Mouse (Mus musculus): ENCODE measurements around the gene Hibadh.

Hibadh gene

GRCm38 (mm10) chr6:52638471-52639185 lies 1.6 kb downstream of the Hibadh start:
- in situ Hi-C loops (cut with MboI, MseI): no loop called here

- in situ Hi-C loops (cut with MboI, MseI): no loop called here
These were observed 2.9 kb downstream of the Hibadh start for GRCm38 (mm10) chr6:52637337-52637736.

GRCm38 (mm10) chr6:52635395-52635794 lies 4.8 kb downstream of the Hibadh start:
- in situ Hi-C loops (cut with MboI, MseI): no loop called here

GRCm38 (mm10) chr6:52630625-52631024 lies 9.6 kb downstream of the Hibadh start:
- in situ Hi-C loops (cut with MboI, MseI): no loop called here

GRCm38 (mm10) chr6:52629180-52629579 lies 11.0 kb downstream of the Hibadh start:
- in situ Hi-C loops (cut with MboI, MseI): no loop called here

GRCm38 (mm10) chr6:52626735-52627134 lies 13.5 kb downstream of the Hibadh start:
- in situ Hi-C loops (cut with MboI, MseI): no loop called here

GRCm38 (mm10) chr6:52623741-52624140 lies 16.4 kb downstream of the Hibadh start:
- in situ Hi-C loops (cut with MboI, MseI): no loop called here

GRCm38 (mm10) chr6:52621731-52622480 lies 18.3 kb downstream of the Hibadh start:
- in situ Hi-C loops (cut with MboI, MseI): no loop called here

- in situ Hi-C loops (cut with MboI, MseI): no loop called here
These were observed 20.1 kb downstream of the Hibadh start for GRCm38 (mm10) chr6:52620090-52620489.

- in situ Hi-C loops (cut with MboI, MseI): no loop called here
These were observed 30.4 kb downstream of the Hibadh start for GRCm38 (mm10) chr6:52609626-52610352.

- in situ Hi-C loops (cut with MboI, MseI): no loop called here
These were observed 32.1 kb downstream of the Hibadh start for GRCm38 (mm10) chr6:52608121-52608520.

GRCm38 (mm10) chr6:52606746-52607347 lies 33.3 kb downstream of the Hibadh start:
- in situ Hi-C loops (cut with MboI, MseI): no loop called here

GRCm38 (mm10) chr6:52601706-52602642 lies 38.2 kb downstream of the Hibadh start:
- in situ Hi-C loops (cut with MboI, MseI): no loop called here

GRCm38 (mm10) chr6:52601117-52601516 lies 39.1 kb downstream of the Hibadh start:
- in situ Hi-C loops (cut with MboI, MseI): no loop called here

- in situ Hi-C loops (cut with MboI, MseI): no loop called here
These were observed 45.4 kb downstream of the Hibadh start for GRCm38 (mm10) chr6:52594752-52595151.

- in situ Hi-C loops (cut with MboI, MseI): loop anchor here (10.0 kb wide), 1 partner anchor 998 kb away; no protein-coding TSS in a partner anchor
These were observed 53.6 kb downstream of the Hibadh start for GRCm38 (mm10) chr6:52586564-52586963.

GRCm38 (mm10) chr6:52584383-52584782 lies 55.8 kb downstream of the Hibadh start:
- in situ Hi-C loops (cut with MboI, MseI): loop anchor here (10.0 kb wide), 1 partner anchor 1000 kb away; no protein-coding TSS in a partner anchor

GRCm38 (mm10) chr6:52581081-52581480 lies 59.1 kb downstream of the Hibadh start:
- in situ Hi-C loops (cut with MboI, MseI): loop anchor here (10.0 kb wide), 1 partner anchor 1004 kb away; no protein-coding TSS in a partner anchor

- in situ Hi-C loops (cut with MboI, MseI): loop anchor here (10.0 kb wide), 1 partner anchor 304 kb away; no protein-coding TSS in a partner anchor
These were observed 61.9 kb downstream of the Hibadh start for GRCm38 (mm10) chr6:52578322-52578721.

GRCm38 (mm10) chr6:52577270-52577669 lies 62.9 kb downstream of the Hibadh start:
- in situ Hi-C loops (cut with MboI, MseI): loop anchor here (10.0 kb wide), 1 partner anchor 302 kb away; no protein-coding TSS in a partner anchor
